Mouse (Mus musculus) bone marrow macrophage, adult 2 months (primary cell): Measurements from ENCODE around the gene Adam15. TPM values are rescaled to one million over a fixed set of nuclear protein-coding genes. Genes with fewer than 3 reads are reported as not detected.
A peak's percentile ranks its signal among the peaks of the same experiment; 100 is the strongest.

Experiments used
- H3K27ac ChIP-seq: 2 replicates; pipeline ENCODE4 v1.5.1; 2012; ENCODE audit warnings: low read depth, low read length; ENCODE audit not compliant: insufficient read depth
- H3K4me1 ChIP-seq: 2 replicates; pipeline ENCODE4 v1.6.1; 2012; ENCODE audit warnings: low read length; ENCODE audit not compliant: control insufficient read depth, insufficient read depth
- H3K4me3 ChIP-seq: 2 replicates; pipeline ENCODE4 v1.5.1; 2012; ENCODE audit warnings: mild to moderate bottlenecking, low read length, moderate library complexity; ENCODE audit not compliant: insufficient read depth
- CTCF ChIP-seq: IDR thresholded peaks from 2 replicates; pipeline ENCODE4 v1.5.1; 2012; ENCODE audit warnings: low read depth, mild to moderate bottlenecking, low read length, moderate library complexity
- POLR2A ChIP-seq: IDR thresholded peaks from 2 replicates; pipeline ENCODE4 v1.6.1; 2012; ENCODE audit warnings: mild to moderate bottlenecking, low read depth, low read length, borderline replicate concordance
- polyA plus RNA-seq: library from polyadenylated mRNA; stranded (reverse); fragments of >200 nt; gene quantifications from 2 replicates; pipeline ENCODE4 v1.2.4, GENCODE M21; 2012; ENCODE audit not compliant: missing spikeins, insufficient read depth, insufficient read length

The Adam15 gene
- polyA plus RNA-seq, result 315 and 328 TPM in 2 replicates

GRCm38 (mm10) chr3:89349869-89350501, at the start of gene Adam15:
TSS of gene Adam15 (minus strand) at chr3:89349996.
- H3K4me3 ChIP-seq, result peak within 1 kb of the TSS; percentile 79
- TF ChIP-seq POLR2A (no peak), CTCF (no peak)
- H3K4me1 ChIP-seq, result peaks cover 24% of the 10 kb centered on the region
- H3K27ac ChIP-seq, result peak within 1 kb of the TSS; percentile 78

- Histone ChIP-seq H3K27ac (no peak overlapping the region), H3K4me3 (peak overlapping the region; percentile 49; the same call in 1 of the 2 replicates), H3K4me1 (peaks cover 3% of the 10 kb centered on the region; the same call in 1 of the 2 replicates)
- TF ChIP-seq CTCF, result no peak
- TF ChIP-seq POLR2A, result no peak
Measured at GRCm38 (mm10) chr3:89396654-89397005, 46.8 kb upstream of the Adam15 start.

DNA sequence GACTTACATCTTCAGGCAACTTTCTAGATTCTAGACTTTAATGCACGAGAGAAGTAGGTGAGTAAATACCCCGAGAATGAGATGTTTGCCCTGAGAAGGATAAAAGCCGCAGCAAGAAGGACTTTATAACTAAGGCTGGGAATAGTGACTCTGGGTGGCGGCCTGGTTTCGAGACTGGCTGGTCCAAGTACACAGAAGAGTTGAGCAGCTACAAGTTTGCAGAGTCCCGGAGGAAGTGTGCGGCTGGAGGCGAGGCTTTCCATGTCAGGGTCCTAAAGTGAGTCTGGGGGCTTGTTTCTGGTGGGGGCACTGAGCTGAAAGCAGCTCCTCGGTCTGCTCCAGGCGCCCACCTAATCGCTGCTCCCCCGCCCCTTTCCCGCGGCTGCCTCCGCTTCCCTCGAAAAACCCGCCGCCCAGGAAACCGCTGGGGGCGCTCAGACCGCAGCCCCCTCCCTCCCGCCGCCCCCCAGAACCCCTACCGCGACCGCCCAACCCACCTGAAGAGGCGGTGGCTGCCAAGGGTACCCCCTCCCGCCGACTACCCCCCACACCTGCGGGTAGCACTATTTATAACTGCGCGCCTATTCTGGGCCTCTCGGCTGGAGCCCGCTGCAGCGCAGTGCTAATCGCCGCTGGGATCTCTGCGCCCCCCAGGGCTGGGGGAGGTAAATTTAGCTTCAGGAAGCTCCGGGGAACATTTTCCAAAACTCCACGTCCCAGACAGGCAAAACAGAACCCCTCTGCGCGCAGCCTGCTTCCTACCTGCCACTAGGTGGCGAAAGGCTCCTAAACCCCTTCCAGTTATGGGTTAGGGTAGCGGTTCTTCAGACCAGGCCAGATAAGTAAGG, 46.2 kb upstream of the Adam15 start:
- Histone ChIP-seq H3K4me3 (peak overlapping the region; percentile 68), H3K4me1 (peaks cover 4% of the 10 kb centered on the region), H3K27ac (no peak overlapping the region)
- no peak for TF ChIP-seq POLR2A
- TF ChIP-seq CTCF, result peak; percentile 78

- TF ChIP-seq CTCF, result no peak
- TF ChIP-seq POLR2A, result no peak
- Histone ChIP-seq H3K4me1 (peaks cover 6% of the 10 kb centered on the region), H3K27ac (peak overlapping the region; percentile 91), H3K4me3 (peak overlapping the region; percentile 68)
Measured at GRCm38 (mm10) chr3:89395419-89395805, 45.6 kb upstream of the Adam15 start.

GRCm38 (mm10) chr3:89394894-89395256, 45.1 kb upstream of the Adam15 start:
- TF ChIP-seq POLR2A (no peak), CTCF (no peak)
- Histone ChIP-seq H3K4me1 (peaks cover 11% of the 10 kb centered on the region), H3K27ac (peak overlapping the region; percentile 91), H3K4me3 (peak overlapping the region; percentile 68)

GRCm38 (mm10) chr3:89394006-89394893, 44.5 kb upstream of the Adam15 start, which contains the start of gene Zbtb7b:
TSS of gene Zbtb7b (minus strand) at chr3:89394776.
- peak within 1 kb of the TSS; percentile 91 for H3K27ac ChIP-seq
- H3K4me3 ChIP-seq, result peak within 1 kb of the TSS; percentile 68
- peaks cover 18% of the 10 kb centered on the region for H3K4me1 ChIP-seq
- TF ChIP-seq POLR2A (no peak), CTCF (peak; percentile 12; the same call in 1 of the 2 replicates)

- H3K27ac ChIP-seq, result peak overlapping the region; percentile 91
- peaks cover 20% of the 10 kb centered on the region for H3K4me1 ChIP-seq
- H3K4me3 ChIP-seq, result peak overlapping the region; percentile 68
- no peak; the same call in 1 of the 2 replicates for TF ChIP-seq POLR2A
- no peak for TF ChIP-seq CTCF
Measured at GRCm38 (mm10) chr3:89393605-89394004, 43.8 kb upstream of the Adam15 start.

DNA sequence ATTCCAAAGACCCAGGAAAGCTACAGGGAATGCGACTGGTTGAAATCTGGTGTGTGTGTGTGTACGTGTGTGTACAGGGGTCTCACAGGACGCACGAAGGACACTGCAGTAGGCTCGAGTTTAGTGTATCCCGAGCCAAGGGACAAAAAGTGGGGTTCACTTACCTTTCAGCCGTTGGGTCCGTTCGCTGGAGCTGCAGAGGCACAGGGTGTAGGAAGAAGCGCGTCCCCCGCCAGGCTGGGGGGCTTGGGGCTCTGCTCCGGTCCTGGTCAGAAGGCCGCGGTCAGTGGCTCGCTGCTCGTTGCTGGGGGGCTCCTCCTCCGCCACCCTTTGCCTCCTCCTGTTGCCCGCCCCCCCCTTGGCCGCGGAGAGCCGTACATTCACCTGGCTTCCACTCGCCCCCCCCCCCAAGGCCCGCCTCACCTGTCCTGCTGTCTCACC, 43.1 kb upstream of the Adam15 start:
- Histone ChIP-seq H3K27ac (peak overlapping the region; percentile 72), H3K4me3 (peak overlapping the region; percentile 98), H3K4me1 (peaks cover 27% of the 10 kb centered on the region)
- TF ChIP-seq CTCF (no peak), POLR2A (no peak)
